ENCODE assay signal across 8 mouse cellular contexts in the genomic region with DNA sequence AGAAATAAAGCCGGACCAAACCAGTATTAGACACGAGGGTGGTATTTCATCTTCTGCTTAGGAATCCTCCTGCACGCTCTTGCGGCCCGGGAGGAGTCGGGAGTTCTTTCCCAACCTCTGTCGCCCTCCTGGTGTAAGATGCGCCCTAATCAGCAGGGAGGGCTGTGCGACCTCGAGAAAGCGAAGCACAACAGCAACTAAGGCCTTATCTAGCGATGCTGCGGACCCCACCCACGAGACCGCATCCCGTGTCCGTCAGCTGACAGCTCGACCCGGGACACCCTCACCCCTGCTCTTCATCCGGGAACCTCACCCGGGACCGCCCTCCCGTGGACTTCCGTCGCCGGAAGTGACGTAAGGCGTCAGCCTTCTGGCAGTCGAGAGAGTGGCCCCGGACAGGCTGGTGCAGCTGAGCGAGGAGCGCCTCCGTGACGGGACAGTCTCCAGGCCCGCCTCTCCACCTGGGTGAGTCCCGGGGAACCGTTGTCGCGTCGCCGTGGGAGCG. TPM values are rescaled to one million over a fixed set of nuclear protein-coding genes. Genes with fewer than 3 reads are reported as not detected.
DNase-seq lines count a peak whose midpoint lies in the region; ATAC-seq lines count a peak whose summit lies in the region.

A gene (plus strand): TSS at position 349 of the 505 bp plus-strand sequence.

- H3K4me2 ChIP-seq in intestine, embryonic 14.5 days (ENCODE audit: low read length), result peak within 1 kb of the TSS; percentile 82

- ATAC-seq in intestine, embryonic 14.5 days (replicated peaks; ENCODE audit: low FRiP score, low TSS enrichment, low read depth), result peak; percentile 98

- peak within 1 kb of the TSS; percentile 91 for H3K27ac ChIP-seq in intestine, embryonic 14.5 days (ENCODE audit: low read depth)

- under 1% methylated on average over 42 of the region's 42 CpGs for WGBS in intestine, embryonic 14.5 days

- peak; percentile 98 to 99 for DNase-seq in adrenal gland, adult (ENCODE audit: inconsistent age in 2 of 2, low spot score in 1 of 2)
- DNase-seq in embryo, embryonic 10.5 days (ENCODE audit: low spot score), result peak; percentile 96
- DNase-seq in gastrocnemius, postnatal 25 days, result peak; percentile 97
- DNase-seq in intestine, embryonic 14.5 days (ENCODE audit: low spot score), result peak; percentile 99
- DNase-seq in left cerebral cortex, postnatal 14 days (ENCODE audit: low spot score in 2 of 2), result peak; percentile 97
- peak; percentile 98 for DNase-seq in mesoderm, embryonic 11.5 days (ENCODE audit: low read depth, low spot score)
- peak; percentile 95 to 97 for DNase-seq in right cerebral cortex, postnatal 36 days (ENCODE audit: low spot score in 2 of 2)
- DNase-seq in yolk sac, embryonic 10.5 days (ENCODE audit: low spot score), result peak; percentile 98

- H3K27me3 ChIP-seq in intestine, embryonic 14.5 days (replicated peaks; ENCODE audit: control insufficient read depth, insufficient read depth, low read length), result no peaks in the 10 kb centered on the region

- H3K9ac ChIP-seq in intestine, embryonic 14.5 days (ENCODE audit: low read length), result peak within 1 kb of the TSS; percentile 98

- intact Hi-C loops in left cerebral cortex, postnatal 14 days (cut with DNase I), result loop anchor here (2.0 kb wide), 2 partner anchors 27 to 49 kb away; a partner anchor contains a TSS

- H3K9me3 ChIP-seq in intestine, embryonic 14.5 days (ENCODE audit: control insufficient read depth, low read length), result no peaks in the 10 kb centered on the region

- peaks cover 12% of the 10 kb centered on the region; the same call in 1 of the 2 replicates for H3K4me1 ChIP-seq in intestine, embryonic 14.5 days (replicated peaks; ENCODE audit: control insufficient read depth, insufficient read depth, low read length)

- peaks cover 32% of the 10 kb centered on the region for H3K36me3 ChIP-seq in intestine, embryonic 14.5 days (ENCODE audit: control insufficient read depth, insufficient read depth, low read length)

- H3K4me3 ChIP-seq in intestine, embryonic 14.5 days (ENCODE audit: low read depth, low read length), result peak within 1 kb of the TSS; percentile 97

RNA-seq across cellular contexts. Expression of the gene that starts here (rescaled TPM):
- total RNA-seq in gastrocnemius, postnatal 25 days (2021), result 10 to 100 TPM; 10.9 to 12.6 TPM
- 35.9 and 42.2 TPM in 2 replicates for polyA plus RNA-seq in intestine, embryonic 14.5 days (2014; fragmentation: Nextera tagmentation; extraction: Ambion mirVana)
- total RNA-seq in left cerebral cortex, postnatal 14 days (2021), result 10 to 100 TPM; 23.9 to 26.1 TPM

Comparison
In these comparisons a context has a peak if more than half of its experiments do, and no peak if none do; other contexts are left out.
1. Peak in every context shown above with its lines: DNase-seq, ATAC-seq, H3K4me3 ChIP-seq and H3K27ac ChIP-seq.